Mouse (Mus musculus): ENCODE measurements around the gene Olfr223. TPM values are rescaled to one million over a fixed set of nuclear protein-coding genes. Genes with fewer than 3 reads are reported as not detected.
"Not testable (repeated sequence)": the region's sequence is repeated elsewhere in the genome, so short reads cannot be mapped to it uniquely, and the experiment has no call there.

Olfr223 gene
- polyA plus RNA-seq, 1 experiment from 2014 or later: not detected

GRCm38 (mm10) chr11:59611646-59612045 lies 18.6 kb upstream of the Olfr223 start:
- Histone ChIP-seq H3K9me3 (ENCODE audit: control insufficient read depth, low read length) (no peaks in the 10 kb centered on the region), H3K36me3 (ENCODE audit: control insufficient read depth, insufficient read depth, low read length) (no peaks in the 10 kb centered on the region), H3K9ac (ENCODE audit: low read depth, low read length) (no peak overlapping the region), H3K4me2 (replicated peaks; ENCODE audit: low read depth, low read length) (no peak overlapping the region), H3K27me3 (ENCODE audit: control insufficient read depth, insufficient read depth, low read length) (no peaks in the 10 kb centered on the region), H3K4me3 (ENCODE audit: low read length) (no peak overlapping the region), H3K4me1 (ENCODE audit: control insufficient read depth, insufficient read depth, low read length) (no peaks in the 10 kb centered on the region), H3K27ac (ENCODE audit: low read depth, low read length) (no peak overlapping the region)
- ATAC-seq (ENCODE audit: low FRiP score, low TSS enrichment): no peak
- WGBS: 80% methylated on average over 5 of the region's 5 CpGs

- H3K4me3 ChIP-seq (ENCODE audit: low read length): no peak overlapping the region
- no peak overlapping the region for H3K27ac ChIP-seq (ENCODE audit: low read depth, low read length)
- H3K9ac ChIP-seq (ENCODE audit: low read depth, low read length): no peak overlapping the region
- 41% methylated on average over 1 of the region's 1 CpGs for WGBS
- H3K36me3 ChIP-seq (ENCODE audit: control insufficient read depth, insufficient read depth, low read length): no peaks in the 10 kb centered on the region
- no peak overlapping the region for H3K4me2 ChIP-seq (replicated peaks; ENCODE audit: low read depth, low read length)
- ATAC-seq (ENCODE audit: low FRiP score, low TSS enrichment): no peak
- H3K27me3 ChIP-seq (ENCODE audit: control insufficient read depth, insufficient read depth, low read length): no peaks in the 10 kb centered on the region
- no peaks in the 10 kb centered on the region for H3K4me1 ChIP-seq (ENCODE audit: control insufficient read depth, insufficient read depth, low read length)
- H3K9me3 ChIP-seq (ENCODE audit: control insufficient read depth, low read length): no peaks in the 10 kb centered on the region
These were observed 9.2 kb upstream of the Olfr223 start for GRCm38 (mm10) chr11:59602287-59602686.

GRCm38 (mm10) chr11:59600872-59601271 lies 7.8 kb upstream of the Olfr223 start:
- no peak overlapping the region for H3K4me3 ChIP-seq (ENCODE audit: low read length)
- no peaks in the 10 kb centered on the region for H3K27me3 ChIP-seq (ENCODE audit: control insufficient read depth, insufficient read depth, low read length)
- H3K9ac ChIP-seq (ENCODE audit: low read depth, low read length): no peak overlapping the region
- H3K36me3 ChIP-seq (ENCODE audit: control insufficient read depth, insufficient read depth, low read length): no peaks in the 10 kb centered on the region
- H3K27ac ChIP-seq (ENCODE audit: low read depth, low read length): no peak overlapping the region
- no peak overlapping the region for H3K4me2 ChIP-seq (replicated peaks; ENCODE audit: low read depth, low read length)
- H3K9me3 ChIP-seq (ENCODE audit: control insufficient read depth, low read length): no peaks in the 10 kb centered on the region
- 87% methylated on average over 3 of the region's 3 CpGs for WGBS
- no peaks in the 10 kb centered on the region for H3K4me1 ChIP-seq (ENCODE audit: control insufficient read depth, insufficient read depth, low read length)
- ATAC-seq (ENCODE audit: low FRiP score, low TSS enrichment): no peak

GRCm38 (mm10) chr11:59599211-59599610 lies 6.1 kb upstream of the Olfr223 start:
- no peak for ATAC-seq (ENCODE audit: low FRiP score, low TSS enrichment)
- no peak overlapping the region for H3K4me3 ChIP-seq (ENCODE audit: low read length)
- H3K27me3 ChIP-seq (ENCODE audit: control insufficient read depth, insufficient read depth, low read length): no peaks in the 10 kb centered on the region
- H3K9me3 ChIP-seq (ENCODE audit: control insufficient read depth, low read length): no peaks in the 10 kb centered on the region
- WGBS: 77% methylated on average over 7 of the region's 7 CpGs
- no peak overlapping the region for H3K4me2 ChIP-seq (replicated peaks; ENCODE audit: low read depth, low read length)
- no peak overlapping the region for H3K9ac ChIP-seq (ENCODE audit: low read depth, low read length)
- no peaks in the 10 kb centered on the region for H3K4me1 ChIP-seq (ENCODE audit: control insufficient read depth, insufficient read depth, low read length)
- no peak overlapping the region for H3K27ac ChIP-seq (ENCODE audit: low read depth, low read length)
- H3K36me3 ChIP-seq (ENCODE audit: control insufficient read depth, insufficient read depth, low read length): no peaks in the 10 kb centered on the region

- WGBS: 86% methylated on average over 8 of the region's 8 CpGs
- no peak for ATAC-seq (ENCODE audit: low FRiP score, low TSS enrichment)
These were observed 3.9 kb upstream of the Olfr223 start for GRCm38 (mm10) chr11:59596950-59597349.

GRCm38 (mm10) chr11:59596091-59596490 lies 3.0 kb upstream of the Olfr223 start:
- no peak overlapping the region for H3K4me3 ChIP-seq (ENCODE audit: low read length)
- H3K27me3 ChIP-seq (ENCODE audit: control insufficient read depth, insufficient read depth, low read length): no peaks in the 10 kb centered on the region
- no peaks in the 10 kb centered on the region for H3K36me3 ChIP-seq (ENCODE audit: control insufficient read depth, insufficient read depth, low read length)
- WGBS: 48% methylated on average over 4 of the region's 4 CpGs
- no peak overlapping the region for H3K4me2 ChIP-seq (replicated peaks; ENCODE audit: low read depth, low read length)
- no peak overlapping the region for H3K9ac ChIP-seq (ENCODE audit: low read depth, low read length)
- no peak for ATAC-seq (ENCODE audit: low FRiP score, low TSS enrichment)
- no peaks in the 10 kb centered on the region for H3K4me1 ChIP-seq (ENCODE audit: control insufficient read depth, insufficient read depth, low read length)
- no peak overlapping the region for H3K27ac ChIP-seq (ENCODE audit: low read depth, low read length)
- no peaks in the 10 kb centered on the region for H3K9me3 ChIP-seq (ENCODE audit: control insufficient read depth, low read length)

More at GRCm38 (mm10) chr11:59596950-59597349, 3.9 kb upstream of the Olfr223 start:
- Histone ChIP-seq H3K9me3 (ENCODE audit: control insufficient read depth, low read length) (no peaks in the 10 kb centered on the region), H3K36me3 (ENCODE audit: control insufficient read depth, insufficient read depth, low read length) (no peaks in the 10 kb centered on the region), H3K4me3 (ENCODE audit: low read length) (no peak overlapping the region), H3K4me2 (replicated peaks; ENCODE audit: low read depth, low read length) (no peak overlapping the region), H3K4me1 (ENCODE audit: control insufficient read depth, insufficient read depth, low read length) (no peaks in the 10 kb centered on the region), H3K27ac (ENCODE audit: low read depth, low read length) (no peak overlapping the region), H3K9ac (ENCODE audit: low read depth, low read length) (no peak overlapping the region), H3K27me3 (ENCODE audit: control insufficient read depth, insufficient read depth, low read length) (no peaks in the 10 kb centered on the region)

- Histone ChIP-seq H3K4me1 (ENCODE audit: control insufficient read depth, insufficient read depth, low read length) (no peaks in the 10 kb centered on the region), H3K36me3 (ENCODE audit: control insufficient read depth, insufficient read depth, low read length) (no peaks in the 10 kb centered on the region), H3K27me3 (ENCODE audit: control insufficient read depth, insufficient read depth, low read length) (no peaks in the 10 kb centered on the region), H3K4me3 (ENCODE audit: low read length) (no peak overlapping the region), H3K9me3 (ENCODE audit: control insufficient read depth, low read length) (no peaks in the 10 kb centered on the region), H3K9ac (ENCODE audit: low read depth, low read length) (no peak overlapping the region), H3K4me2 (replicated peaks; ENCODE audit: low read depth, low read length) (no peak overlapping the region), H3K27ac (ENCODE audit: low read depth, low read length) (no peak overlapping the region)
- ATAC-seq (ENCODE audit: low FRiP score, low TSS enrichment): no peak
- WGBS: 93% methylated on average over 8 of the region's 8 CpGs
These were observed 3.6 kb downstream of the Olfr223 start for GRCm38 (mm10) chr11:59589496-59589895.

GRCm38 (mm10) chr11:59584539-59584938 lies 8.6 kb downstream of the Olfr223 start:
- Histone ChIP-seq H3K27me3 (ENCODE audit: control insufficient read depth, insufficient read depth, low read length) (no peaks in the 10 kb centered on the region), H3K4me2 (replicated peaks; ENCODE audit: low read depth, low read length) (no peak overlapping the region), H3K4me3 (ENCODE audit: low read length) (no peak overlapping the region), H3K27ac (ENCODE audit: low read depth, low read length) (no peak overlapping the region), H3K9me3 (ENCODE audit: control insufficient read depth, low read length) (no peaks in the 10 kb centered on the region), H3K4me1 (ENCODE audit: control insufficient read depth, insufficient read depth, low read length) (no peaks in the 10 kb centered on the region), H3K9ac (ENCODE audit: low read depth, low read length) (no peak overlapping the region), H3K36me3 (ENCODE audit: control insufficient read depth, insufficient read depth, low read length) (no peaks in the 10 kb centered on the region)
- 24% methylated on average over 6 of the region's 6 CpGs for WGBS
- ATAC-seq (ENCODE audit: low FRiP score, low TSS enrichment): no peak

GRCm38 (mm10) chr11:59576135-59576534 lies 17.0 kb downstream of the Olfr223 start, which contains the start of gene Olfr222:
TSS of gene Olfr222 (minus strand) at chr11:59576235.
- not testable (repeated sequence) for H3K4me1 ChIP-seq (ENCODE audit: control insufficient read depth, insufficient read depth, low read length); H3K9ac ChIP-seq (ENCODE audit: low read depth, low read length); H3K4me2 ChIP-seq (replicated peaks; ENCODE audit: low read depth, low read length); H3K27me3 ChIP-seq (ENCODE audit: control insufficient read depth, insufficient read depth, low read length); H3K9me3 ChIP-seq (ENCODE audit: control insufficient read depth, low read length); ATAC-seq (ENCODE audit: low FRiP score, low TSS enrichment); H3K4me3 ChIP-seq (ENCODE audit: low read length); H3K36me3 ChIP-seq (ENCODE audit: control insufficient read depth, insufficient read depth, low read length); H3K27ac ChIP-seq (ENCODE audit: low read depth, low read length)

- Histone ChIP-seq H3K4me1 (ENCODE audit: control insufficient read depth, insufficient read depth, low read length) (no peaks in the 10 kb centered on the region), H3K4me2 (replicated peaks; ENCODE audit: low read depth, low read length) (no peak overlapping the region), H3K27ac (ENCODE audit: low read depth, low read length) (no peak overlapping the region), H3K27me3 (ENCODE audit: control insufficient read depth, insufficient read depth, low read length) (no peaks in the 10 kb centered on the region), H3K9me3 (ENCODE audit: control insufficient read depth, low read length) (no peaks in the 10 kb centered on the region), H3K4me3 (ENCODE audit: low read length) (no peak overlapping the region), H3K9ac (ENCODE audit: low read depth, low read length) (no peak overlapping the region), H3K36me3 (ENCODE audit: control insufficient read depth, insufficient read depth, low read length) (no peaks in the 10 kb centered on the region)
- ATAC-seq (ENCODE audit: low FRiP score, low TSS enrichment): no peak
- WGBS: 38% methylated on average over 9 of the region's 9 CpGs
These were observed 17.4 kb downstream of the Olfr223 start for GRCm38 (mm10) chr11:59575726-59576125.

Measured in kidney, embryonic 14.5 days (tissue).